ENCODE assay signal across 24 mouse cellular contexts in genomic region chr1:68120364-68120763, GRCm38 (mm10).
A peak's percentile ranks its signal among the peaks of the same experiment; 100 is the strongest.
DNase-seq lines count a peak whose midpoint lies in the region; ATAC-seq lines count a peak whose summit lies in the region.
"Had no signal": no experiment of that assay in that cellular context is flagged by ENCODE, and none has a peak within 500 bp of the region (broad histone marks: within the 10 kb centered on the region; RNA-seq: fewer than 3 reads in every experiment).

No protein-coding gene starts in this region.

- no peaks in the 10 kb centered on the region for H3K27me3 ChIP-seq in midbrain, embryonic 11.5 days (ENCODE audit: control insufficient read depth, insufficient read depth, low read length)
- H3K27me3 ChIP-seq: embryonic facial prominence, embryonic 15.5 days; neural tube, embryonic 12.5 days; stomach, embryonic 15.5 days had no signal

- no peak for DNase-seq in frontal cortex, adult 2 months (ENCODE audit: extremely low spot score in 1 of 2, low spot score in 1 of 2)
- DNase-seq in kidney, postnatal 4 days, result peak; percentile 2 to 5
- no peak for DNase-seq in kidney, adult 11 months
- peak; percentile 53 for DNase-seq in midbrain, embryonic 11.5 days (ENCODE audit: low spot score, missing footprints)
- DNase-seq in urinary bladder, postnatal 14 days (ENCODE audit: low spot score), result no peak
- DNase-seq: adrenal gland, adult 8-10 months; cerebellum, adult 2 months; cerebellum, postnatal 36 days; gastrocnemius, postnatal 10 days; heart, adult 11 months; kidney, postnatal 36 days; lung, embryonic 14.5 days; retina, postnatal 1 day; thymus, postnatal 25 days had no signal

- WGBS in midbrain, embryonic 11.5 days, result 58% methylated on average over 7 of the region's 7 CpGs

- H3K4me1 ChIP-seq in midbrain, embryonic 11.5 days (ENCODE audit: control insufficient read depth, insufficient read depth, low read length), result 0 out of 2 replicates have a peak, but pooled peaks cover 3% of the 10 kb centered on the region
- H3K4me1 ChIP-seq: embryonic facial prominence, embryonic 15.5 days; neural tube, embryonic 12.5 days; stomach, embryonic 15.5 days had no signal

- no peak overlapping the region for H3K4me2 ChIP-seq in midbrain, embryonic 11.5 days
- H3K4me2 ChIP-seq: embryonic facial prominence, embryonic 15.5 days; heart, embryonic 11.5 days; lung, embryonic 14.5 days; neural tube, embryonic 12.5 days; stomach, embryonic 15.5 days had no signal

- no peaks in the 10 kb centered on the region for H3K9me3 ChIP-seq in midbrain, embryonic 11.5 days (ENCODE audit: control insufficient read depth, low read length)
- H3K9me3 ChIP-seq: embryonic facial prominence, embryonic 15.5 days; neural tube, embryonic 12.5 days; stomach, embryonic 15.5 days had no signal

- no peaks in the 10 kb centered on the region for H3K36me3 ChIP-seq in midbrain, embryonic 11.5 days (ENCODE audit: control insufficient read depth, insufficient read depth, low read length)
- H3K36me3 ChIP-seq: embryonic facial prominence, embryonic 15.5 days; neural tube, embryonic 12.5 days; stomach, embryonic 15.5 days had no signal

- H3K27ac ChIP-seq in midbrain, embryonic 11.5 days (ENCODE audit: low read depth, low read length), result no peak overlapping the region
- H3K27ac ChIP-seq: embryonic facial prominence, embryonic 15.5 days; liver, embryonic 14.5 days; neural tube, embryonic 12.5 days; stomach, embryonic 15.5 days had no signal

- H3K9ac ChIP-seq in midbrain, embryonic 11.5 days (ENCODE audit: low read length), result no peak overlapping the region
- H3K9ac ChIP-seq: embryonic facial prominence, embryonic 15.5 days; liver, embryonic 14.5 days; lung, embryonic 14.5 days; neural tube, embryonic 12.5 days; stomach, embryonic 15.5 days had no signal

- peak; percentile 78 for ATAC-seq in frontal cortex, adult (ENCODE audit: low TSS enrichment)
- no peak for ATAC-seq in midbrain, embryonic 11.5 days (ENCODE audit: low FRiP score)
- no peak for ATAC-seq in granulocyte monocyte progenitor cell, adult 5-6 weeks (replicated peaks; ENCODE audit: poor library complexity, severe bottlenecking)
- ATAC-seq: activated CD4-positive, CD25-positive, alpha-beta regulatory T cell, adult 4 months; forebrain, embryonic 14.5 days; intestine, postnatal 0 days had no signal

- H3K4me3 ChIP-seq in midbrain, embryonic 11.5 days (ENCODE audit: low read depth, low read length), result no peak overlapping the region
- H3K4me3 ChIP-seq: embryonic facial prominence, embryonic 15.5 days; neural tube, embryonic 12.5 days; stomach, embryonic 15.5 days had no signal

Comparison
In these comparisons a context has a peak if more than half of its experiments do, and no peak if none do; other contexts are left out.
1. DNase-seq: peak in kidney, postnatal 4 days (2 of 2) and midbrain, embryonic 11.5 days (single experiment); none in frontal cortex, adult 2 months (0 of 2), kidney, adult 11 months (single experiment) and urinary bladder, postnatal 14 days (single experiment).